Mouse (Mus musculus) ovary, postnatal 14 days (tissue): ENCODE results near the gene Art4.

Source experiments
- DNase-seq: peaks from one replicate; pipeline ENCODE4 v3.0.0; 2022; ENCODE audit warnings: low spot score

The Art4 gene

DNA sequence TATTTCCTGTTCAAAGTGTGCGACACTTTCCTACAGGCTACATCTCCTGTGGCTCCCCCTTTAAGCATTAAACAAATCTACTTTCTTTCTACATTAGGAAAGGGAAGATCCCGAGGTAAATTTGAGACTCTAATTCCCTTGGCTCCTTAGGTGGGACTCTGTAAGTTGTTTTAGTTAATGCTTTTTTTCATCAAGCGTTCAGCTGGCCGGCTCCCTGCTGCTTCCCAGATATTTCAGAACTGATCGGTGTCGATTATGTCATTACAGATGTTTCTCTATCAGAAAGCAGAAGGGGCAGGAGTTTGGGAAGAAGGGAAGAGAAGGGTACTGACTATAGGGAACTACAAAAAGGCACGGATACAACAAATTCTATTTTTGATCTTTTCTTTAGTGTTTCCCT is 30.4 kb downstream of the Art4 start:
- no peak for DNase-seq

DNA sequence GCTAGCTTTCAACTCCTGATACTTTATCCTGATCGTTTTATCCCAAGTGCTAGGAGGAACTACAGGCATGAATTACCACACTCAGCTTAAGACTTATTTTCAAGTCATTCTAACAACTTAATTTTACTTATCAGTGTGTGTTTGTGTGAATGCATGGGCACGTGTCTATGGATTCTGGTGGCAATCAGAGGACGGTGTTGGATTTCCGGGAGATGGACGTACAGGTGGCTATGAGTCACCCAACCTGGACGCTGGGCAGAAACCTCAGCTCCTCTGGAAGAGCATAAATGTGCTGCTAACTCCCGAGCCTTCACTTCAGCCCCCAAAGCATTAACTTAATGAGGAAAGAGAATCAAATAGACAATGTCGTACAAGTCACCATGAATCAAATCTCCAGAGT is 32.5 kb downstream of the Art4 start:
- no peak for DNase-seq

DNA sequence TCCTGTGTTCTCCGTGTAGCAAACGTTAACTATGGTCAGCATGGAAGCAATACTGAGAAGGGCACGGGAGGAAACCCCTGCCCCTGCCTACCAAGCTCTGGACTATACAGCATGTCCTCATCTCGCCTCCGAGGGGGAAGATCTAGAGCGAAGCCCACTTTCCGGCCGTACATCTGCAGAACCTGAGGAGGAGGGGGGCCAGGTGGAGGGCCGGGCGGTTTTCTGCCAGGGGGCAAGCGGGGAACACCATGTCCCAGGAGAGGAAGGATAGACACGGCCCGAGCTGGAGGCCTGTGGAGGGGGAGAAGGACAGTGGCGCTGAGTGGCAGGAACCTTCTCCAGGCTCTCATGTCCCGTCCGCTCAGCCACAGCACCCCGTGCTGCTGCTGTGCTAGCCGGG is 36.4 kb downstream of the Art4 start:
- no peak for DNase-seq

DNA sequence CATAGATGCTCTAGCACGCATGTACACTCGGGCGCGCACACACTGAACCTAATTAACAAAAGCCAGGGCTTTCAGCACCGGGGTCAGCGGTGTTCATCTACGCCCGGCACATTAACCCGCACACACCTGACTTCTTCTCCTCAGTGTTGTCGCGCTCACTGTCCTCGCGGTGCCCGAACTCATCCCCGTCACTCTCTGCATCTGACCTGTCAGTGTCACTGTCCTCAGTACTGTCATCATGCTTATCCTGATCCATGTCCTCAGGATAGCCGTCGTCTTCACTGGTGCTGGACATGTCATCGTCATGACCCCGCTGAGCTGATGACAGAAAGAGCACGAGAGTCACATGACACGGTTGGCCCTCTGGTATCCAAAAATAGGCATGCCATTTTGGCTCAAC is 37.2 kb downstream of the Art4 start:
- no peak for DNase-seq

DNA sequence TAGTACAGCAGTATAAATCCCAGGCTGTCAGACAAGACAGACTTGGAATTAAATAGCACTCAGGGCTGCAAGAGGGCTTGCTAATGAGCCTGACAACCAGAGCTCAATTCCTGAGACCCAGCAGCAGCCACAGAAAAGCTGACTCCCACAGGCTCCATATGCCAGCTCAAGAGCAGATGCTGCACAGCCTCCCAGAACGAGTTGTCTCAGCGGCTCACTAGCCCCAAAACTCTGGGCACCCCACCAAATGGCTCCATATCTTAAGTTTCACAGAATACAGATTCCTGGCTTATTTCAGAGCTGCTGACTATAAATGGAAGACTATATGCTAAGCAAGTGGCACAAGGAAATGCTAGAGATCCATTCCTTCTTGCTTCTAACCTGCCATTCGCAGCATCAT is 40.0 kb downstream of the Art4 start:
- DNase-seq: no peak

DNA sequence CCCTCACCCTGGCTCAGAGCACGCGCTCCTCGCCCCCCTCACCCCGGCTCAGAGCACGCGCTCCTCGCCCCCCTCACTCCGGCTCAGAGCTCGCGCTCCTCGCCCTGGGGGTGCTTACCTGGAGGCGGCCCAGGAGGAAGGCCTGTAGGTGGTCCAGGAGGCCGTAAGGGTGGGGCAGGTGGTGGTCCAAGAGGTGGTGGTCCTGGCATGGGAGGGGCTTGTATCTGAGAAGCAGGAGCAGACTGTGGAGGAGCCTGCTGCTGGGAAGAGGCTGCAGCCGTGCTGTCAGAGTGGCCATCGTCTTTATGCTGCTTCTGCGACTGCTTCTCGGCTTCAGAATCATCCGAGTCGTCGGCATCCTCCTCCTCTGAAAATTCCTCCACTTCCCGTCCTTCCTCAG is 40.7 kb downstream of the Art4 start:
- DNase-seq: no peak

DNA sequence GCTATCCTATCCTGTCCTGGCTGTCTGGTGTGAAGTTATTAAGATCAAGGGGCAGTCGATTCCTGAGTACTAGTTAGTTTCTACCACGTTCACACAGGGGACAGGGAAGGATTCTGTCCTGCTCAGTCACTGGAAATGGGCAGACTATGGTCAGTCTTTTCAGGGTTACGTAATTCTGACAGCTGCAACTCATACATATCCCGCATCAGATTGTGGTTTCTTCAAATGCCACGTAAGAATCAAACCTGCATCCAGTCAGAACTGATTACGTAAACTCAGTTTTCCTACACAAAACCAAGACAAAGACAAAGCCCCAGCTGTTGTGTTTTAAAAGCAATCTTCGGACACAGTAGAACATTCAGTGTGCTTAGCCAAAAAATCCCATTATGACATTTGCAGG is 42.2 kb downstream of the Art4 start:
- DNase-seq: no peak

DNA sequence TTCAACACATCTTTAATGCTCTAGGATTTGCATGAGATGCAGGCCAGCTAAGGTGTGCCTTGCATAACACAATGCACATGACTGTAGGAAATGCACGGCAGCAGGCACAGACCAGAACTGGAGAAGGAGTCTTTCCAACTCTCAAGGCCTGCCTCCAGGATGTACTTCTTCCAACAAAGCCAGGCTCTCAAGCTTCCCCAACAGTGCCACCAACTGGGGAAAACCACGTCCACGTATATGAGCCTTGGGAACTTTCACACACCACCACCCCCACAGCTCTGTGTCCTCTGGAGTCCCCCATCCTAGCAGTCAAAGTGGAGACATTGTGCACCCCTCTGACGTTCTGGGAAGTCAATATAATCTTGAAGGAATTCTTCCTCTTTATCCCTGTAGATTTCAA is 44.4 kb downstream of the Art4 start:
- no peak for DNase-seq

DNA sequence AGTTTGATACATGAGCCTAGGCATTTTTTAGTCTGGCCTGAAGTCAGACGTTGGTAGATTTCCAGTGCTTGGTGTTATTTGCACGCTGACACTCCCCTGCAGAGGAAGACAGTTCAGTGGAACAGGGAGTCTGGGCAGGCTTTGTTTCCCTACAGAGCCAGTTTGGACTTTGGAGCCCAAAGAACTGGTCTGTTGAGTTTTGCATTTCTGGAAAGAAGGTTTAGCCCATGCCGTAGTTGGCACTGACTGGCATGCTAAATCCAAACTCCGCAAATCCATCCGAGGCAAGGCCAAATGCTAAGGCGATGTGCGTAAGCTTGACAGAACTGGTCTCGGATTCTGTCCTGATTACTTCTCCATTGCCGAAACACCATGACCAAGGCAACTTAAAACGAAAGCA is 46.3 kb downstream of the Art4 start:
- no peak for DNase-seq

DNA sequence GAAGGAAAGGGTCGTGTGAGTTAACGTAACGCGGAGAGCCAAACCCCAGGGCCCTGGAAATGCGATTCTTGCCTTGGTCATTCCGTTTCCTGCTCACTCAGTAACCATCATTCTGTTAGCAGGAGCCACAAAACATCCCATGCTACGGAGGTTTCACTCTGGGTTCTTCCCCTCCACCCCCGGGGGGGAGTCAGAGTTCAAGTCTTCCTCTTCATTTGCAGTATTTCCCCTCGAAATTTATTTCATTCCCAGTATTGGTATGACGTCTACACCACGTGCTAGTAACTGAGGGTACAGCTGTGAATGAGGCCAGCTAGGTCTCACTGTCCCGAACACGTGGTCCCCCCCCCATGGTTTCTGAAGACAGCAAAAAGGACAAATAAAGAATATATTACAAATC is 47.9 kb downstream of the Art4 start:
- no peak for DNase-seq

DNA sequence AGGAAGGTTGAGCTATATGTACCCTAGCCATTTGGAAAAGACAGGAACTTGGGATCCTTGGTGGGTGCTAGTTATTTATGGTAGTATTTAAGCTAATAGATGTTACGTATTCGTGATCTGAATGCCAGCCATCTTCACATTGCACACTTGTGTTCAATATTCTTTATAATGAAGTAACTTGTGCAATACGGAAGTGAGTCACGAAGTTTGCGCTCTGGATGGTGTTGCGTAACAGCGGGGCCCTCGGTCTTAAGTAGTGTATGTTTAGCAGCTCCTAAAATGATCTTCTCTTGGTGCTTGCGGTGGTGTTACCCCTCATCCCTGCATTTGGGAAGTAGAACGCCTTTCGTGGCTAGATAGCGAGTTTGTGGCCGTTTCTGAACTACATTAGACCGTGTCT is 48.5 kb downstream of the Art4 start:
- DNase-seq: no peak

DNA sequence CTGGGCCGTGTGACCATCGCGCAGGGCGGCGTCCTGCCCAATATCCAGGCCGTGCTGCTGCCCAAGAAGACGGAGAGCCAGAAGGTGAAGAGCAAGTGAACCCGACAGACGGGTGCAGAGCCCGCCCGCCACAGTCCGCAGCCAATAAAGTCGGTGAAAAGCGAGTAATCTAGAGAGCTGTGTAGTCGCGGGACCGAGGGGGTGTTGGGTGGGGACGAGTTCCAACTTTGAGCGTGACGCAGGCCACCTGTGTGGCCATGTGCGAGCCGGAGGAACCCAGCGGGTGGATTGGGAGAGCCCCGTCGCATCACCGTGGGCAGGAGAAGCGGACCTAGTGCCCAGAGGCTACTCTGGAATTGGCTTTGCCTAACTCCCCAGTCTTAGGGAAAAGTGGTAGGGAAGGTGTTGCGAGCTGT is 48.9 kb downstream of the Art4 start:
- no peak for DNase-seq

DNA sequence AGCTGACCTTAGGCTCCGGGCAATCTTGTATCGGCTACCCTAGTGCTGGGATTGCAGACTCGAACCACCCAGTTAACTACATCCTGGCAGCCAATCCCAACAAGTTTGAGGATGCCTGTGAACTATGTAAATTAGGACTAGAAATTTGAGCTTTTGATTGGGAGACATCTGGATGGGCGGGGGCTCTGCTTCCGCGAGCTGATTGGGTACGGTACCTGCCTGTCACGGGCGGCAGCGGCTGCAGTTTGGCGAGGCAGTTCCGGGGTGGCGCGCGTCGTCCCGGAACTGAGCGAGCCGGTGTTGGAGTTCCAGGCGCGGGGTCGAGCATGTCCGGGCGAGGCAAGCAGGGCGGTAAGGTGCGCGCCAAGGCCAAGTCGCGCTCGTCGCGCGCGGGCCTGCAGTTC is 49.5 kb downstream of the Art4 start, which contains the start of gene H2afj:
Gene H2afj, plus strand, starts transcription at position 231 of the 404 bp plus-strand sequence.
- peak; percentile 99 for DNase-seq

DNA sequence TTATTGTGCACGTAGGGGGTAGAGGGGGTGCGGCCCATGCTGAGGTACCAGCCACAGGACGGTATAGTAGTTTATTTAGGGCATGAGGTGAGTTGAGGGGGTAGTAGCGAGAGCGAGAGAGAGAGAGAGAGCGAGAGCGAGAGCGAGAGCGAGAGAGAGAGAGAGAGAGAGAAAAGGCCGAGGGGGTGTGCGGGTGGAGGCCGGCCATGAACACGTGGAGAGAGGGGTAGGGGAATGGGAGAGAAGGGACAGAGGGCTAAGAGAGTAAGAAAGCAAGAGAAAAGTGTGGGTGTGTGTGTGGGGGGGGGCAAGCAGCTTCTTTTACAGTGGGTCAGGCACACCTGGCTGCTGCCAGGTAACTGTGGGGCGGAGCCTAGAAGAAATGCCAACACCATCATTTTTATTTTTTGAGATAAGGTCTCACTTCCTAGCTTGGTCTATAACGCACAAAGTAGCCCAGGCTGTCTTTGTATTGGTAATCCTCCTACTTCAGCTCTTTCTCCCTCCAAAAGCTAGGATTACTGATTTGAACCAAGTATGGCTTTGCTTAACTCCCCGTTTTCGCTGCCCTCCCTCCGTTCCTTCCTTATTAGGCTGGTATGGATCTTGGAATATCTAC is 50.0 kb downstream of the Art4 start:
- DNase-seq: no peak

DNA sequence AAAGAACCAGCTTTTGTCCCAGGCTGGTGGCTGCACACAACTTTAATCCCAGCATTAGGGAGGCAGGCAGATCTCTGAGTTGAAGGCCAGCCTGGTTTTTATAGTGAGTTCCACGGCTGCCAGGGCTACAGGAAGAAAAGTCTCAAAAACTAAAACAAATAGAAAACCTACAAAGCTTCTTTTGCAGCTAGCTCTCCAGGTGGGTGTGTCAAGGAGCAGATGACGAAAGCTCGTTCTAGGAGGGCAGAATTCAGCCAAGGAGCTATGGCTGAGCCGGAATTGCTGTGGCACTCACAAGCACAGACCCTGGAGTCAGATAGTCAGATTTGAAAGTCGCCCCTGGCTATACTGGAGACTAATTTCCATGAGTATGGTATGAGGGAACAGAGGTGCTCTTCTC is 50.7 kb downstream of the Art4 start:
- no peak for DNase-seq

DNA sequence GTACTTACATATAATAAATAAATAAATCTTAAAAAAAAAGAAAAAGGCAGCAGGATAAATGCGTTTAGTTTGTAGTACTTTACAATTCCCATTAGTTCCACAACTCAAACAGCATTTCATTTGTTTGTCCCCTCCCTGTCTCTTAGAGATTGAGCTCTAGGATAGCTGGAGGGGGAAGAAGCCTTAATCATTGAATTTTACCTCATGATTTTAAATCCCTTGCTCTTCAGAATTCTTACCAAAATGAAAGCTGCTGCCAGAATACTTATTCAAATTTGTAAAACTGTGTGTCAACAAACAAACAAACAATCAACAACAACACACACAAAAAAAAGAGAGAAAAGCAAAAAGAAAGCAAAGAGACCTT is 52.1 kb downstream of the Art4 start:
- DNase-seq: no peak

DNA sequence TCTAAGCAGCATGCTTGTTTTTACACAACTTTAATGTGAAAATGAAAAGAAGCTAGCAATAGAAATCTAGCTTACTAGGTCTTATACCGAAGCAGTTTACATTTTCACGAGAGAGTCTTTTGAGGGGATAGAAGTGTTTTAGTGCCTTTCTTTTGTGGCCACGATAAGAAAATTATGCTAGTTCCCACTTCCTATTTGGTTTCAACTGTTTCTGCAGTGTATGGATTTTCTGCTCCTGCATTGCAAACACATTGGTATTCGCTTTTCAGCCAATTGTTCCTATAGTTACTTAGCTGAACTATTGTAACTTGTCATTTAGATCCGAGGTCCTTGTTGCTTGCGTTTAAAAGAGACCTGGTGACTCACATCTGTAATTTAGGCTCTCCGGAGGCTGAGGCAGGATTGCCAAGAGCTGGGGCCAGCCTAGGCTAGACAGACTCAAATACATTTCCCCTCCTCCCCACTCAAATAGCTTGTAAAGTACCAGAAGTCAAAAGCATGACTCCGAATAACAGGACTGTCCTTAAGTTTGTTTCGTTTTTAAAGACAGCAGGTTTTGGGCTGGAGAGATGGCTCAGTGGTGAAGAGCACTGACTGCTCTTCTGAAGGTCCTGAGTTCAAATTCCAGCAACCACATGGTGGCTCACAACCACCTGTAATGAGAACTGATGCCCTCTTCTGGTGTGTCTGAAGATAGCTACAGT is 52.7 kb downstream of the Art4 start:
- no peak for DNase-seq

DNA sequence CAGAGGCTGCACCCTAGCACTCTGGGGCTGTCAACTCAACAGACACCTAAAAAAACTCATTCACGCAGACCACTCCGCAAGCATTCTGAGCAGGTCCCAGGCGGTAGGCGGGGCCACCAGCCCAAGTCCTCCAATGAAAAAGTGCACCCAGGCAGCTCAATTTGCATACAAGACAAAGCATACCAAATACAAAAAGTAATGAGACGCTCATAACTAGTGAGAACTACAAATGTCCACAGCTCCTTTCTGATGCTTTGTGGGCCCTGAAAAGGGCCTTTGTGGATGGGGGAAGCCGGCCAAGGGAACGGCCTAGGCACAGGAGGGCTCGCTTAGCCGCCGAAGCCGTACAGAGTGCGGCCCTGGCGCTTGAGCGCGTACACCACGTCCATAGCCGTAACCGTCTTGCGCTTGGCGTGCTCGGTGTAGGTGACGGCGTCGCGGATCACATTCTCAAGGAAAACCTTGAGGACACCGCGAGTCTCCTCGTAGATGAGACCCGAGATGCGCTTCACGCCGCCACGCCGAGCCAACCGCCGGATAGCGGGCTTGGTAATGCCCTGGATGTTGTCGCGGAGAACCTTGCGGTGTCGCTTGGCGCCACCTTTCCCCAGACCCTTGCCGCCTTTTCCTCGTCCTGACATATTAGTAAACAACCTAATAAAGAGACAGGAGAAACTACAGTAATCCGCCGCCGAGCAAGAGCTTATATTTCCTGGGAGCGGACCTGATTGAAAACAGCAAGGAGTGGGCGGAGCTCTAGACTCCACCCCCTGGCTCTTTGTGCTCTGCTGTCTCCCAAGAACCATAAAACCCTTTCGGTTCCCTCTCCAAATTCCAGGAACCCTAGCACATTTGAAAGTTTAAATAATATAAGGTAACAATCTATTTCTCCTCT is 53.5 kb downstream of the Art4 start, which contains the start of gene Hist4h4:
Gene Hist4h4, minus strand, starts transcription at position 677 of the 895 bp plus-strand sequence.
- peak; percentile 100 for DNase-seq

DNA sequence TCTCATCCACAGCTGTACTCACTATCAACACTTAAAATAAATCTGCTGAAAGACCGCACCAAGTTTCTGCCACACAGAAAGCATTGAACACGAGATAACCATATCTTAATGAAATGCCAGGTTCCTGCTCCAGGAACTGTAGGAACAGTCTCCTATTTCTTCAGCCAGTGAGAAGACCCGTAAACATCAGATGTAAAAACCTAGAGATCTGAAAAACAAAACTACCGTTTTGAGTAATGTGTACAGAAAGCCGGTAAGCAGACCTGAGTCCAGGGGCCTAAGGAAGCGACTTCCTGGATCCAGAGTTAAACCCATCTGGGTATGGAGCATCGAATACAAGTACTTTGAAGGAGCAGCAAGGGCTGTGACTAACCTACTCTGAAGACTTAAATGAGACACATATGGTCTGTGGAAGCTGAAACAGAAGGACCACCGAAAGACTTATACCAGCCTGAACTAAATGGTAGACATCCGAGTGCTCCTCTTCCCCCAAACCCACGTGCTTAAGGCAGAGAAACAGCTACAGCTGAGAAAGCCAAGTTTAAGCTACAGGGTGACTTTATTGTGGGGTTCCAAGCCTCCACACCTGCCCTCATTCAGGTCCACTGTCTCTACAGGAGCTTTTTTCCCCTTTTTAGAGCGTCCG is 54.3 kb downstream of the Art4 start:
- DNase-seq: no peak

DNA sequence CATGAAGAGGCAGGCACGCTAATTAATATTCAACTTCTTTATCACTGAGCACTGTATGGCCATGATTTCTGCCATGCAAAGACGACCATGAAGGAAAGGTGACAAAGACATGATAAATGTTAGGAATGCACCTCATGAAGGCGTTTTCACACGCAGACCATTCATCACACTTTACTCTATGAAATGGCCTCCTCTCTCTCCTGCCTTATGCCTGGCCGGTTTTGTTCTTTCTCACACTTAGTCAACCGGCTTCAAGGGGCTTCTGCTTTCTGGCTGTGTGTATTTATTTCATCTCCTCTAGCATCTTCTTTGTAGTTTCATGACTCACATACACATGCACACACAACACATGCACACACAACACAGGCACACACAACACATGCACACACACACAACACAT is 56.3 kb downstream of the Art4 start:
- no peak for DNase-seq

DNA sequence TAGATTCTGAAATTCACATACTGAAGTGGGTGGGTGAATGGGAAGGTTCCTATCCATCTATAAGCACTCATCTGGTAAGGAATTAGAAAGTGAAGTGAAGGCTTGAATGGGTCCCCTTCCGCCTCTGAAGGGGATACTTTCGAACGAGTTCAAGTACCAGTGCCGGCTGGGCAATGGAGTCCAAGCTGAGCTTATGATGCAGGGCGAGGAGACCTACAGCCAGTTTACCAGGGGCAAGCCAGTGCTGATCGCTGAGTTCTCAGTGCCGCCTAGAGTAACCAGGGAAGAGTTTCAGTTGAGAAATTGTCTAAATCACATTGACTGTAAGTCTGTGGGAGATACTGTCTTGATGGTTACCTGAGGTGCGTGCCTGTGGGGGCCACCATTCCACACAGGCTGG is 56.8 kb downstream of the Art4 start:
- no peak for DNase-seq
